Mouse (Mus musculus): ENCODE data around the gene Prdm16. TPM values are rescaled to one million over a fixed set of nuclear protein-coding genes. Genes with fewer than 3 reads are reported as not detected.

The Prdm16 gene
- polyA plus RNA-seq, 1 experiment from 2014 or later: 19.0 TPM

DNA sequence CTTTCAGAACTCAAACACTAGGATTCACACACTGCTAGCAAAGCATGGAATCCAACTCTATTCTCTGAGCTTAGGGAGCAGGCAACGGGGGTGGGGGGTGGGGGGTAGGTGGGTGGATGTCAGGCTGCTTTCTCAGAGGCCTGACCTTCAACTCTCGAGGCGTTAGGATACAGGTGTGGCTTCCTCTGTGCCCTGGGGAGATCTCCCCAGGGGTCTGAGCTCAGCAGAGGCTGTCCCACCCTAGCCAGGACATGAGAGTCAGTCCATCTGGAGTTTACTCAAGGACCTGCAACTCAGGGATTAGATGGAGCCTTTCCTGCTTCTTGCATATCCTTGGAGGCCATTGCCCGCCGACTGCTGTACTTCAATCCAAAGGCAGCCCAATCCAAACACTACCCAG lies 267.6 kb downstream of the Prdm16 start:
- no peak for TF ChIP-seq CTCF (IDR thresholded peaks at IDR 0.05; ENCODE audit: low read depth)
- Histone ChIP-seq H3K4me3 (replicated peaks; ENCODE audit: low read depth, low read length) (no peak overlapping the region), H3K27me3 (ENCODE audit: insufficient read depth, low read length) (no peaks in the 10 kb centered on the region), H3K4me2 (ENCODE audit: low read length) (no peak overlapping the region), H3K4me1 (replicated peaks; ENCODE audit: insufficient read depth, low read length) (no peaks in the 10 kb centered on the region), H3K9me3 (replicated peaks; ENCODE audit: low read length) (no peaks in the 10 kb centered on the region), H3K9ac (ENCODE audit: low read depth, low read length) (no peak overlapping the region), H3K36me3 (ENCODE audit: insufficient read depth, low read length) (no peaks in the 10 kb centered on the region), H3K27ac (no peak overlapping the region)
- 61% methylated on average over 5 of the region's 5 CpGs for WGBS
- DNase-seq (ENCODE audit: low spot score) (no peak), ATAC-seq (replicated peaks; ENCODE audit: low FRiP score, low read depth) (no peak)

DNA sequence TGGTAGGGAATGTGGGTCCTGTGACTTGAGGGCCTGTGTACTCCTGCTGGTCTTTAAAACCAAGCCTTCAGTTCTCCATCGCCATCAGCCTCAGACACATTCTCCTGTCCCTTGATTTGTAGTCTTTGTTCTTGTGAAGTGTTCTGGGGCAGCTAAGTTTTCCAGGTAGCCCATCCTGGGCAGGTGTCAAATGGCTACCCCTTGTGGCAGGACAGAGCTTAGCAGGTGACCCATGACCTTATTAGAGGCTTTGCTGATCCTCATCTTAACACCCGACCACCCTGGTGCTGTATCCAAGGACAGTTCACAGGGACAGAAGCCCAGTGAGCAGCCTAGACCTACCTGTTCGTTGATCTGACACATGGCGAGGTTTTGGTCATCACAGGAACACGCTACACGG lies 269.8 kb downstream of the Prdm16 start:
- H3K27me3 ChIP-seq (ENCODE audit: insufficient read depth, low read length): no peaks in the 10 kb centered on the region
- H3K4me2 ChIP-seq (ENCODE audit: low read length): no peak overlapping the region
- H3K9me3 ChIP-seq (replicated peaks; ENCODE audit: low read length): no peaks in the 10 kb centered on the region
- H3K9ac ChIP-seq (ENCODE audit: low read depth, low read length): no peak overlapping the region
- DNase-seq (ENCODE audit: low spot score): no peak
- H3K4me3 ChIP-seq (replicated peaks; ENCODE audit: low read depth, low read length): no peak overlapping the region
- no peak overlapping the region for H3K27ac ChIP-seq
- no peaks in the 10 kb centered on the region for H3K36me3 ChIP-seq (ENCODE audit: insufficient read depth, low read length)
- WGBS: 77% methylated on average over 6 of the region's 6 CpGs
- ATAC-seq (replicated peaks; ENCODE audit: low FRiP score, low read depth): no peak
- TF ChIP-seq CTCF (IDR thresholded peaks at IDR 0.05; ENCODE audit: low read depth): peak; percentile 24; the same call in 1 of the 2 replicates
- no peaks in the 10 kb centered on the region for H3K4me1 ChIP-seq (replicated peaks; ENCODE audit: insufficient read depth, low read length)

DNA sequence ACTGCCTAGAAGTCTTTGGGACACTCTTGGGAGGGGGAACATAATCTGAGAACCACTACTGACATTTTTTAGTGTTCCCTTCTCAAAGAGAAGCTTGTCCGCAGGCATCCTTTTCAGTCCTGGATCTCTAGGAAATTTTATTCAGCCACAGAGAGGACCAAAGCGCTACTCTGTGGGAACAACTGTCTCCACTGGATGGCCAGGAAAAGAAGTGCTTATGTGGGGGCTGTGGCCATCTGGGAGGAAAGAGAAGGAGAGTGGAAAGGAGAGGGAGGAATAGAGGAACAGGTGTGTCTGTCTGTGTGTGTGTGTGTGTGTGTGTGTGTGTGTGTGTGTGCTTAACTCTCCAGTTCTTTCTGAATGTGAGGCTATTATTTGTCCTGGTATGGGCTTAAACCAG lies 271.9 kb downstream of the Prdm16 start:
- no peak overlapping the region for H3K4me3 ChIP-seq (replicated peaks; ENCODE audit: low read depth, low read length)
- no peaks in the 10 kb centered on the region for H3K9me3 ChIP-seq (replicated peaks; ENCODE audit: low read length)
- H3K4me1 ChIP-seq (replicated peaks; ENCODE audit: insufficient read depth, low read length): no peaks in the 10 kb centered on the region
- DNase-seq (ENCODE audit: low spot score): no peak
- no peak overlapping the region for H3K9ac ChIP-seq (ENCODE audit: low read depth, low read length)
- ATAC-seq (replicated peaks; ENCODE audit: low FRiP score, low read depth): no peak
- H3K4me2 ChIP-seq (ENCODE audit: low read length): no peak overlapping the region
- TF ChIP-seq CTCF (IDR thresholded peaks at IDR 0.05; ENCODE audit: low read depth): no peak
- no peaks in the 10 kb centered on the region for H3K36me3 ChIP-seq (ENCODE audit: insufficient read depth, low read length)
- H3K27ac ChIP-seq: no peak overlapping the region
- 87% methylated on average over 2 of the region's 2 CpGs for WGBS
- 0 out of 2 replicates have a peak, but pooled peaks cover under 1% of the 10 kb centered on the region for H3K27me3 ChIP-seq (ENCODE audit: insufficient read depth, low read length)

DNA sequence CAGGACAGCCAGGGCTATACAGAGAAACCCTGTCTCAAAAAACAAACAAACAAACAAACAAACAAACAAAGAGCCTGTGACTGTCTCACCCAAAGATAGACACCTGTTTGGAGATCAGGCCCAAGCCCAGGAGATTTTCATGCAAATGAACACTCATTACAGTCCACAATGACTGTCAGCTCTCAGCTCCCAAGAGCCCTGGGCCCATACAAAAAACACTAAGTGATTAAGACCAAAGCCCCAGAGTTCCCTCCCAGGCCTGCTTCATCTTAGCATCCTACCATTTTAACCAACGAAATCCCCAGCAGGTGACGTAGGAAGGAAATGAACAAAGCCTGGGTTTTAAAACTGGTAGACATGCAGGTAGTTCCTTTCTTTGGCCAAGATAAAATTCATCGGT lies 275.8 kb downstream of the Prdm16 start:
- no peak for DNase-seq (ENCODE audit: low spot score)
- 90% methylated on average over 3 of the region's 3 CpGs for WGBS
- Histone ChIP-seq H3K4me2 (ENCODE audit: low read length) (no peak overlapping the region), H3K4me3 (replicated peaks; ENCODE audit: low read depth, low read length) (no peak overlapping the region), H3K9ac (ENCODE audit: low read depth, low read length) (no peak overlapping the region), H3K36me3 (ENCODE audit: insufficient read depth, low read length) (no peaks in the 10 kb centered on the region), H3K27ac (no peak overlapping the region), H3K9me3 (replicated peaks; ENCODE audit: low read length) (no peaks in the 10 kb centered on the region), H3K27me3 (ENCODE audit: insufficient read depth, low read length) (peaks cover 13% of the 10 kb centered on the region; the same call in 1 of the 2 replicates), H3K4me1 (replicated peaks; ENCODE audit: insufficient read depth, low read length) (no peaks in the 10 kb centered on the region)
- ATAC-seq (replicated peaks; ENCODE audit: low FRiP score, low read depth): no peak
- TF ChIP-seq CTCF (IDR thresholded peaks at IDR 0.05; ENCODE audit: low read depth): no peak

DNA sequence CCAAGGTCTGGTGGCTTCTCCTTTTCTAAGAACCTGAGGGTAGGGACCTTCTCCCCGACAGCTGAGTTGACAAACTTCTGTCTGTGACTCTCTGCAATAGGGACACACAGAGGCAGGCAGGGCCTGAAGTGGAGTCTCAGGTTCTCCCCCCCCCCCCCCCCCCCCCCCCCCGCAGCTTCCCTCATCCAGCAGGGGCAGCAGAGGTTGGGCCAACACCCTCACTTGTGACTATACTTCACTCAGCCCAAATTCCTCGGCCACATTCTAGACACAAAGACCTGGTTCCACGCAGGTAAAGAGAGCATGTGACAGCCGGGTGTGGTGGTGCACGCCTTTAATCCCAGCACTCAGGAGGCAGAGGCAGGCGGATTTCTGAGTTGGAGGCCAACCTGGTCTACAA lies 276.2 kb downstream of the Prdm16 start:
- no peak overlapping the region for H3K27ac ChIP-seq
- WGBS: 87% methylated on average over 6 of the region's 7 CpGs
- TF ChIP-seq CTCF (IDR thresholded peaks at IDR 0.05; ENCODE audit: low read depth): no peak
- DNase-seq (ENCODE audit: low spot score): no peak
- no peak overlapping the region for H3K9ac ChIP-seq (ENCODE audit: low read depth, low read length)
- no peaks in the 10 kb centered on the region for H3K36me3 ChIP-seq (ENCODE audit: insufficient read depth, low read length)
- H3K4me1 ChIP-seq (replicated peaks; ENCODE audit: insufficient read depth, low read length): no peaks in the 10 kb centered on the region
- peaks cover 13% of the 10 kb centered on the region; the same call in 1 of the 2 replicates for H3K27me3 ChIP-seq (ENCODE audit: insufficient read depth, low read length)
- no peak overlapping the region for H3K4me2 ChIP-seq (ENCODE audit: low read length)
- no peaks in the 10 kb centered on the region for H3K9me3 ChIP-seq (replicated peaks; ENCODE audit: low read length)
- no peak overlapping the region for H3K4me3 ChIP-seq (replicated peaks; ENCODE audit: low read depth, low read length)
- ATAC-seq (replicated peaks; ENCODE audit: low FRiP score, low read depth): no peak

DNA sequence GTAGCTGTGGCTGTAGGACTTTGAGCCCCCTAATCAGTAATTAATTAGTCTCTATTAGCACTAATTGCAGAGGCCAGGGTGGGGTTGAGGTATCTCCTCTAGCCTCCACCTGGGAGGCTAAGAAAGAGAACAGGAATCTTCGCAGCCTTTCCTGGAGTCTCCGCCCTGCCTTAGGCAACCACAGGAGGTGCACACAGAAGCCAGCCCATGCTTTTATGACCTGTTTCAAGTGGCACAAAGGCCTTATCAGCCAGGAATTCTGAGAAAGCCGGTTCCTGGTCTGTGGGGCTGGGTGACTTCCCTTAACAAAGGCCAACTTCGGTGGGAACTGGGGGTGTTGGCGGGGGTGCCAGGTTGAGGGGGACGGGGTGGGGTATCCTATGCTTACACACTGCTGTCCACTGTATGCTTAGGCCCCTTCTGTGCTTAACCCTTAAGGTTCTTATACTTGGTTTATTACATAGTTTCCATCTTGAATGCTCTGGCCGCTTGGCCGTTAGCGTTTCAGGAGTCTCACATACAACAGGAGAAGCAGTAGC lies 276.8 kb downstream of the Prdm16 start:
- no peak overlapping the region for H3K9ac ChIP-seq (ENCODE audit: low read depth, low read length)

DNA sequence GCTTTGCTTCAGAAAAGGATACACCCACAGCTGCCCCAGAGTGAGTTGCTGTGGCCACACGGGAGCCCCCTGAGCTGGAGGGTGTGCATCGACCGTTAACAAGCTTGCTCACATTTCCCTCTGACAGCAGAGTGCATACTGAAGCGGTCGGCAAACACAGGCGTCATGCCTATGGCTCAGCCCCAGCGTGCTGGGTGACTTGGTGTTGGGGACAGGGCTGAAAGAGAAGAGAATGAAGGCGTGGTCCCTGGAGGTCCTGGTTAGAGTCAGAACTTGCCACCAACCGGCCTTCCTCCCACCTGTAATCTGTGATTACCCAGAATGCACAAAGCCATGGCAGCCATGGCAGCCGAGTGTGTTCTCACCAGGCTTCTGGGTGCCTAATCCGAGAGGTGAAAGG lies 277.9 kb downstream of the Prdm16 start:
- TF ChIP-seq CTCF (IDR thresholded peaks at IDR 0.05; ENCODE audit: low read depth): no peak
- Histone ChIP-seq H3K27me3 (ENCODE audit: insufficient read depth, low read length) (peaks cover 20% of the 10 kb centered on the region), H3K4me1 (replicated peaks; ENCODE audit: insufficient read depth, low read length) (no peaks in the 10 kb centered on the region), H3K36me3 (ENCODE audit: insufficient read depth, low read length) (no peaks in the 10 kb centered on the region), H3K27ac (no peak overlapping the region), H3K4me2 (ENCODE audit: low read length) (no peak overlapping the region), H3K9me3 (replicated peaks; ENCODE audit: low read length) (no peaks in the 10 kb centered on the region), H3K9ac (ENCODE audit: low read depth, low read length) (no peak overlapping the region), H3K4me3 (replicated peaks; ENCODE audit: low read depth, low read length) (no peak overlapping the region)
- WGBS: 44% methylated on average over 11 of the region's 11 CpGs
- no peak for ATAC-seq (replicated peaks; ENCODE audit: low FRiP score, low read depth)
- DNase-seq (ENCODE audit: low spot score): no peak

More for the DNA sequence above, 276.8 kb downstream of the Prdm16 start:
- Histone ChIP-seq H3K36me3 (ENCODE audit: insufficient read depth, low read length) (no peaks in the 10 kb centered on the region), H3K27me3 (ENCODE audit: insufficient read depth, low read length) (peaks cover 13% of the 10 kb centered on the region; the same call in 1 of the 2 replicates), H3K4me2 (ENCODE audit: low read length) (no peak overlapping the region), H3K4me1 (replicated peaks; ENCODE audit: insufficient read depth, low read length) (no peaks in the 10 kb centered on the region), H3K4me3 (replicated peaks; ENCODE audit: low read depth, low read length) (no peak overlapping the region), H3K9me3 (replicated peaks; ENCODE audit: low read length) (no peaks in the 10 kb centered on the region), H3K27ac (peak overlapping the region; percentile 47; the same call in 1 of the 2 replicates)
- DNase-seq (ENCODE audit: low spot score): no peak
- 69% methylated on average over 9 of the region's 9 CpGs for WGBS
- no peak for TF ChIP-seq CTCF (IDR thresholded peaks at IDR 0.05; ENCODE audit: low read depth)
- no peak for ATAC-seq (replicated peaks; ENCODE audit: low FRiP score, low read depth)

Data from kidney, postnatal 0 days (tissue).